ENCODE assay signal across 33 mouse cellular contexts in genomic region chr6:82666480-82666879, GRCm38 (mm10).
"Had no signal": no experiment of that assay in that cellular context is flagged by ENCODE, and none has a peak within 500 bp of the region (broad histone marks: within the 10 kb centered on the region; RNA-seq: fewer than 3 reads in every experiment).

No protein-coding gene starts in this region.

- ATAC-seq: hindbrain, embryonic 16.5 days; hindbrain, postnatal 0 days; inflammation-experienced regulatory T-cells, adult 6 months; intestine, embryonic 15.5 days; intestine, embryonic 16.5 days; intestine, postnatal 0 days had no signal

- DNase-seq: heart, postnatal 10 days; heart, postnatal 14 days; heart, postnatal 36 days; heart, postnatal 4 days; kidney, adult 11 months; kidney, adult 18-20 months; kidney, adult 2 months; kidney, adult 8-10 months; kidney, adult 9 months; kidney, postnatal 10 days; kidney, postnatal 14 days; kidney, postnatal 25 days; kidney, postnatal 36 days; kidney, postnatal 4 days; layer of hippocampus, adult 9-11 months; layer of hippocampus, postnatal 36 days had no signal

- H3K4me1 ChIP-seq: heart, embryonic 13.5 days; heart, embryonic 15.5 days; hindbrain, embryonic 10.5 days; hindbrain, embryonic 12.5 days; hindbrain, embryonic 13.5 days; hindbrain, embryonic 15.5 days; intestine, embryonic 15.5 days; kidney, embryonic 15.5 days had no signal

- H3K9ac ChIP-seq: heart, embryonic 13.5 days; heart, embryonic 15.5 days; hindbrain, embryonic 12.5 days; hindbrain, embryonic 13.5 days; hindbrain, embryonic 14.5 days; hindbrain, embryonic 15.5 days; intestine, embryonic 15.5 days; kidney, embryonic 15.5 days had no signal

- H3K4me2 ChIP-seq: heart, embryonic 13.5 days; heart, embryonic 15.5 days; hindbrain, embryonic 12.5 days; hindbrain, embryonic 13.5 days; hindbrain, embryonic 14.5 days; hindbrain, embryonic 15.5 days; intestine, embryonic 15.5 days; kidney, embryonic 15.5 days had no signal

- H3K36me3 ChIP-seq: heart, embryonic 13.5 days; heart, embryonic 15.5 days; hindbrain, embryonic 10.5 days; hindbrain, embryonic 12.5 days; hindbrain, embryonic 13.5 days; hindbrain, embryonic 15.5 days; intestine, embryonic 15.5 days; kidney, embryonic 15.5 days had no signal

- H3K27me3 ChIP-seq: heart, embryonic 13.5 days; heart, embryonic 15.5 days; hindbrain, embryonic 12.5 days; hindbrain, embryonic 13.5 days; hindbrain, embryonic 15.5 days; intestine, embryonic 15.5 days; kidney, embryonic 15.5 days had no signal

- H3K4me3 ChIP-seq: heart, embryonic 13.5 days; heart, embryonic 15.5 days; hindbrain, embryonic 10.5 days; hindbrain, embryonic 12.5 days; hindbrain, embryonic 13.5 days; hindbrain, embryonic 15.5 days; intestine, embryonic 15.5 days; kidney, embryonic 15.5 days; layer of hippocampus, adult 2 months; left cerebral cortex, adult 2 months had no signal

- H3K9me3 ChIP-seq: heart, embryonic 15.5 days; hindbrain, embryonic 10.5 days; hindbrain, embryonic 12.5 days; hindbrain, embryonic 15.5 days; intestine, embryonic 15.5 days had no signal

- H3K27ac ChIP-seq: heart, embryonic 13.5 days; heart, embryonic 15.5 days; hindbrain, embryonic 10.5 days; hindbrain, embryonic 12.5 days; hindbrain, embryonic 13.5 days; hindbrain, embryonic 14.5 days; hindbrain, embryonic 15.5 days; hindbrain, postnatal 0 days; intestine, embryonic 15.5 days; kidney, embryonic 15.5 days; kidney, postnatal 0 days; layer of hippocampus, adult 2 months; left cerebral cortex, adult 2 months had no signal
